8 mouse cellular contexts compared by ENCODE assay signal in the genomic region with DNA sequence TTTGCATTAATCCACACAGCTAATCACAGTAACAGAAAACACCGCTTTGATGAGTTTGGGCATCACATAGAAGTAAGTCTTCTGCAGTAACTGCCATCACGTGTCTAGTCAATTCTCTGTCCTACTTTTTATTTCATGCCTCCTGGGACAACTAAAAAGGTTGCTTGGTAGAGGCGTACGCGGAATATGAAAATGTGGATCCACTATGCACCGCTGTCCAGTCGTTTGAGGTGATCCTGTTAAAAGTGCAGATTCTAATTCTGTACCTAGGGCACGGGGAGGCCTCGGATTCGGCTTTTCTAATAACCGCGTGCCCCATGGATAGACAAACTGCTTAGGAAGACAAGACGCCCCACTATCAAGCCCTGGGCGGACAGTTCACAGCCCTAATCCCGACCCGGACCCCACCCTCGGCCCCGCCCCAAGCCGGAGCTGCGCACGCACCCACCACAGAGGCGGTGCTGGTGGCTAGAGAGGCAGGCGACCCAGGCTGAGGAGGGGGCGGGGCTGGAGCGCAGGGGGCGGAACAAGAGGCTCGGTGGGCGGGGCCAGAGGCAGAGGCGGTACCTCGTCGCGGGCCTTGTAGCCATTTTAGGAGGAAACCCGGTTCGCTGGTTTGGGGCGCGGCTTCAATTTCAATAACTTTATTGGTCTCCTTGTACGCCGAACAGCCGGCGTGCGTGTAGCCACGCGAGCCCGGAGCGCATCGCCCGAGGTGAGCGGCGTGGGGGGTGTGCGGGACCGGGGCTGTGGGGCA. TPM values are rescaled to one million over a fixed set of nuclear protein-coding genes. Genes with fewer than 3 reads are reported as not detected.
DNase-seq lines count a peak whose midpoint lies in the region; ATAC-seq lines count a peak whose summit lies in the region.

Gene Prkab2, plus strand, starts transcription at position 539 of the 757 bp plus-strand sequence.

- peaks cover 7% of the 10 kb centered on the region for H3K36me3 ChIP-seq in heart, embryonic 10.5 days
- H3K36me3 ChIP-seq in kidney, embryonic 15.5 days: peaks cover 6% of the 10 kb centered on the region; the same call in 1 of the 2 replicates

- peaks cover 44% of the 10 kb centered on the region for H3K4me1 ChIP-seq in heart, embryonic 10.5 days
- H3K4me1 ChIP-seq in kidney, embryonic 15.5 days: peaks cover 18% of the 10 kb centered on the region

- H3K27me3 ChIP-seq in heart, embryonic 10.5 days (ENCODE audit: insufficient read depth, poor library complexity, severe bottlenecking): no peaks in the 10 kb centered on the region
- no peaks in the 10 kb centered on the region for H3K27me3 ChIP-seq in kidney, embryonic 15.5 days

- H3K9ac ChIP-seq in kidney, embryonic 15.5 days: peak within 1 kb of the TSS; percentile 66

- peak; percentile 95 for ATAC-seq in erythroblast, adult 5-6 weeks (replicated peaks; ENCODE audit: low FRiP score, poor library complexity, severe bottlenecking)
- peak; percentile 97 for ATAC-seq in kidney, embryonic 15.5 days (replicated peaks; ENCODE audit: low FRiP score)
- ATAC-seq in monocyte, adult 5-6 weeks (replicated peaks; ENCODE audit: insufficient number of reproducible peaks, low FRiP score, low TSS enrichment, poor library complexity, severe bottlenecking): peak; percentile 92

- peak within 1 kb of the TSS; percentile 87 for H3K4me3 ChIP-seq in heart, embryonic 10.5 days
- peak within 1 kb of the TSS; percentile 95 for H3K4me3 ChIP-seq in kidney, embryonic 15.5 days (replicated peaks)

- 2% methylated on average over 51 of the region's 51 CpGs for WGBS in heart, embryonic 10.5 days
- WGBS in kidney, embryonic 15.5 days: 2% methylated on average over 51 of the region's 51 CpGs

- H3K9me3 ChIP-seq in heart, embryonic 10.5 days: no peaks in the 10 kb centered on the region
- H3K9me3 ChIP-seq in kidney, embryonic 15.5 days (replicated peaks): no peaks in the 10 kb centered on the region

- DNase-seq in B cell, adult 2 months: peak; percentile 99 to 100
- peak; percentile 99 for DNase-seq in brain, adult 2 months (ENCODE audit: low read depth, low spot score)
- peak; percentile 99 for DNase-seq in heart, embryonic 10.5 days (ENCODE audit: low spot score)
- DNase-seq in liver: peak; percentile 99
- DNase-seq in spleen, postnatal 4 days (ENCODE audit: low spot score in 2 of 2): peak; percentile 99 to 100

- H3K27ac ChIP-seq in heart, embryonic 10.5 days: peak within 1 kb of the TSS; percentile 96
- peak within 1 kb of the TSS; percentile 48; the same call in 1 of the 2 replicates for H3K27ac ChIP-seq in kidney, embryonic 15.5 days

- peak within 1 kb of the TSS; percentile 84 for H3K4me2 ChIP-seq in kidney, embryonic 15.5 days

RNA-seq across cellular contexts. Expression of gene Prkab2, which starts in this region (rescaled TPM):
- 1.0 and 5.8 TPM in 2 replicates for total RNA-seq in erythroblast, adult 5-6 weeks (2015; ENCODE audit: low replicate concordance)
- total RNA-seq in erythroblast, adult 5-6 weeks (2017; ENCODE audit: low replicate concordance): 0.17 and 0.98 TPM in 2 replicates
- 16.2 and 25.6 TPM in 2 replicates for polyA plus RNA-seq in heart, embryonic 10.5 days (2016; fragmentation: Nextera tagmentation; extraction: Ambion mirVana)
- 6.1 and 6.5 TPM in 2 replicates for polyA plus RNA-seq in kidney, embryonic 15.5 days (2015; fragmentation: Nextera tagmentation; extraction: Ambion mirVana)
- total RNA-seq in monocyte, adult 5-6 weeks (2017): 16.1 to 29.4 TPM (median 19.3 TPM) in 3 replicates

Comparison
In these comparisons a context has a peak if more than half of its experiments do, and no peak if none do; other contexts are left out.
1. Peak in every context shown above with its lines: DNase-seq, ATAC-seq, H3K4me3 ChIP-seq and H3K27ac ChIP-seq.